Mouse (Mus musculus): ENCODE data around the gene Ank2. TPM values are rescaled to one million over a fixed set of nuclear protein-coding genes. Genes with fewer than 3 reads are reported as not detected.

The Ank2 gene
- total and polyA plus RNA-seq, 3 experiments, result 18.9 to 95.5 (median 57.8) TPM

DNA sequence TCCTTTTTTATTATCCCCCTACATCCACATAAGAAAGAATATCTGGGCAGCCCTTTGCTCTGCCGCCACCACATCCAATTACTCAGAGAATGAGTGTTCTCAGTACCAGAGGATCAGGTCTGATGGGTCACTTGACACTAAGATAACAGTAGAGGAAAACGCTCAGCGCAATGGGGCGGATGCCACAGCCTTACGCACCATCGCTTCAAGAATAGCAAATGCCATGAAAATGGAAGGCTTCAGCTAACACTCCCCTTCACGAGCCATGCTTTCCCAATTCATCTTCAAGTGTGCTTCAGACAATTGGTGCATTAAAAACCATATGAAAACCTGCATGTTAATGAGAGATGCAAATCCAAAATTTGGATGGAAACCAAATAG lies 238.4 kb downstream of the Ank2 start:
- no peak for ATAC-seq (ENCODE audit: extremely low read depth, insufficient number of reproducible peaks, low FRiP score, poor library complexity, severe bottlenecking)
- H3K9me3 ChIP-seq (replicated peaks), result no peaks in the 10 kb centered on the region
- H3K4me3 ChIP-seq (ENCODE audit: low read depth, low read length), result no peak overlapping the region
- H3K27me3 ChIP-seq (ENCODE audit: insufficient read depth, low read length), result no peaks in the 10 kb centered on the region
- TF ChIP-seq GATA1 (IDR thresholded peaks at IDR 0.05; ENCODE audit: borderline replicate concordance, low read length) (no peak), TAL1 (conservative IDR thresholded peaks at IDR 0.05; ENCODE audit: low read depth, low read length) (no peak), POLR2AphosphoS5 (IDR thresholded peaks at IDR 0.05; ENCODE audit: insufficient replicate concordance, low read depth, low read length) (no peak), GATA2 (IDR thresholded peaks at IDR 0.05; ENCODE audit: borderline replicate concordance, low read depth, low read length) (no peak), CTCF (IDR thresholded peaks at IDR 0.05; ENCODE audit: low read depth, low read length) (no peak)
- no peaks in the 10 kb centered on the region for H3K4me1 ChIP-seq (ENCODE audit: insufficient read depth, low read depth, low read length)
- DNase-seq (ENCODE audit: low spot score), result no peak
- peaks cover 6% of the 10 kb centered on the region for H3K36me3 ChIP-seq (replicated peaks)

DNA sequence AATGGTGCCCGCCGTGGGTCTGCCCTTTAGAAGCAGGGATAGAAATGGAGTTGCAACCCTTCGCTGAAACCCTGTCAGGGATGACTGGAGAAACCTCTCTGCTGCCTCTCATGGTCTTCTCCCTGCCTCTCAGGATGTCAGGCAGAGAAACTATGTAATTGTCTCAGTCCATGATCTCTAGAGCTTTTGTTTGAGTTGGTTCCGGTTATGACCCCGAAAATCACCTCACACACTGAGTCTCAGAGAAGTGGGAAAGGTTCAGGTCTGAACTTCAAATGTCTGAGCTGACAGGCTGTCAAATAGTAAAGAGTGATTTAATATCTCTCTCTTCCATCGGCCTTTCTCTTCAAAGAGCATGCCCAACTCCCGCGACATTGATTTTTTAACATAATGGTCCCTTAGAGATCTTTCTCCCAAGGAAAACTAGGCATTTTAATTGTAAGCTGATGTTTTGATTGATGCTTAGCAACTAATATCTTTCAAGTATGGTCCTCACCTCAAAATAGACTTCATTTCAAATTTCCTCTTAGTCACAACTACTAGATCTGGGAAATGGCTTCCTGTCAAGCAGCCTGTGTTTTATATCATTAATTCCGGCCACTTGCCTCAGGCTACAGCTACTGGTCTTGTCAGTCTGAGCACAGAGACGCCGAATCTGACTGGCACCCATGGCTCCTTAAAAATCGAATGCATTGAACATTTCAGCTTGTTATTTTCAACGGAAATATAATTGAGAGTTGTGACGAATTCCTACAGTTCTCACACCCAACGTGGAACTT lies 239.0 kb downstream of the Ank2 start:
- H3K27me3 ChIP-seq (ENCODE audit: insufficient read depth, low read length), result no peaks in the 10 kb centered on the region
- no peak for DNase-seq (ENCODE audit: low spot score)
- no peak for ATAC-seq (ENCODE audit: extremely low read depth, insufficient number of reproducible peaks, low FRiP score, poor library complexity, severe bottlenecking)
- H3K4me3 ChIP-seq (ENCODE audit: low read depth, low read length), result no peak overlapping the region
- no peaks in the 10 kb centered on the region for H3K4me1 ChIP-seq (ENCODE audit: insufficient read depth, low read depth, low read length)
- no peaks in the 10 kb centered on the region for H3K9me3 ChIP-seq (replicated peaks)
- TF ChIP-seq POLR2AphosphoS5 (IDR thresholded peaks at IDR 0.05; ENCODE audit: insufficient replicate concordance, low read depth, low read length), result no peak
- peaks cover 6% of the 10 kb centered on the region for H3K36me3 ChIP-seq (replicated peaks)

DNA sequence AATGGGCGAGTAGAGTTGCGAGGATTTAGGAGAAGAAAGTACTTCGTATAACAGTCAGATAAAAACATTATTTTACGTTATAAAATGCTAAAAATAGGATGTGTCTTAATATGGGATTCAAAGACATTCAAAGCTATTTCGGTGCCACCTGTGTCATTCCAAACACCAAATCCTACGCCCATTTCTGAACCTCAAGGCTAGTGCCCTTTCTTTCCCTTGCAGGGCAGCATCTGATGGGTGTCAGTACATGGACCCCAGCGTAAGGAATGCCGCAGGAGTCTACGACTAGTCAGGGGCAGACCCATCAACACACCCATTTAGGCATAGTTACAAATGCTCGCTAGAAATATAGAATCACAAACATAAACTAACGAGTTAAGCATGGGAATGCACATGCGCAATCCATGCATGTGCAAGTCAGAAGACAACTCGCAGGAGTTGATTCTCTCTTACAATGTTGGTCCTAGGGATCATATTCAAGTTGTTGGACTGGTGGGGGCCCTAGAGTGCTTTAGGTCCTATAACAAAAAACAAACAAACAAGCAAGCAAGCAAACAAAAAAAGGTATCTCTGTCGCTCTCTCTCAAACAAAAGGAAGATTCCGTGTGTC lies 240.6 kb downstream of the Ank2 start:
- ATAC-seq (ENCODE audit: extremely low read depth, insufficient number of reproducible peaks, low FRiP score, poor library complexity, severe bottlenecking), result no peak
- H3K36me3 ChIP-seq (replicated peaks), result peaks cover 6% of the 10 kb centered on the region

DNA sequence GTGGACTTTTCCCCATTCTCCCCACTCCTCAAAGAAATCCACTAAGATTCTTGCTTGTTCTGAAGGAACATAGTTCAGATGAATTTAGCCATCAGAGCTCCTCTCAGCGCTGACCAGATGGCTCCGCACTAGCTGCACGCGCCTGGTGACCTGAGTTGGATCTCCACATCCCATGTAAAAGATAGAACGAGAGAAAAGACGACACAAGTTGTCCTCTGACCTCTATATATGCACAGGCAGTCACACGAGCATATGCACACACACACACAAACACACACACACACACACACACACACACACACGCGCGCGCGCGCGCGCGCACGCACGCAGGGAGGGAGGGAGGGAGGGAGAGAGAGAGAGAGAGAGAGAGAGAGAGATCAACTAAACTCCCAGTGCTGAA lies 241.2 kb downstream of the Ank2 start:
- no peaks in the 10 kb centered on the region for H3K27me3 ChIP-seq (ENCODE audit: insufficient read depth, low read length)
- H3K36me3 ChIP-seq (replicated peaks), result peaks cover 6% of the 10 kb centered on the region
- H3K4me3 ChIP-seq (ENCODE audit: low read depth, low read length), result no peak overlapping the region
- DNase-seq (ENCODE audit: low spot score) (no peak), ATAC-seq (ENCODE audit: extremely low read depth, insufficient number of reproducible peaks, low FRiP score, poor library complexity, severe bottlenecking) (no peak)
- TF ChIP-seq CTCF (IDR thresholded peaks at IDR 0.05; ENCODE audit: low read depth, low read length) (no peak), TAL1 (conservative IDR thresholded peaks at IDR 0.05; ENCODE audit: low read depth, low read length) (no peak), GATA2 (IDR thresholded peaks at IDR 0.05; ENCODE audit: borderline replicate concordance, low read depth, low read length) (no peak), POLR2AphosphoS5 (IDR thresholded peaks at IDR 0.05; ENCODE audit: insufficient replicate concordance, low read depth, low read length) (no peak), GATA1 (IDR thresholded peaks at IDR 0.05; ENCODE audit: borderline replicate concordance, low read length) (no peak)
- no peaks in the 10 kb centered on the region for H3K4me1 ChIP-seq (ENCODE audit: insufficient read depth, low read depth, low read length)
- no peaks in the 10 kb centered on the region for H3K9me3 ChIP-seq (replicated peaks)

More for the DNA sequence above, 240.6 kb downstream of the Ank2 start:
- DNase-seq (ENCODE audit: low spot score), result no peak
- no peaks in the 10 kb centered on the region for H3K27me3 ChIP-seq (ENCODE audit: insufficient read depth, low read length)
- TF ChIP-seq GATA1 (IDR thresholded peaks at IDR 0.05; ENCODE audit: borderline replicate concordance, low read length), result no peak
- no peak for TF ChIP-seq GATA2 (IDR thresholded peaks at IDR 0.05; ENCODE audit: borderline replicate concordance, low read depth, low read length)
- no peak for TF ChIP-seq CTCF (IDR thresholded peaks at IDR 0.05; ENCODE audit: low read depth, low read length)
- TF ChIP-seq TAL1 (conservative IDR thresholded peaks at IDR 0.05; ENCODE audit: low read depth, low read length), result no peak
- TF ChIP-seq POLR2AphosphoS5 (IDR thresholded peaks at IDR 0.05; ENCODE audit: insufficient replicate concordance, low read depth, low read length), result no peak
- H3K4me1 ChIP-seq (ENCODE audit: insufficient read depth, low read depth, low read length), result no peaks in the 10 kb centered on the region
- H3K4me3 ChIP-seq (ENCODE audit: low read depth, low read length), result no peak overlapping the region
- H3K9me3 ChIP-seq (replicated peaks), result no peaks in the 10 kb centered on the region

DNA sequence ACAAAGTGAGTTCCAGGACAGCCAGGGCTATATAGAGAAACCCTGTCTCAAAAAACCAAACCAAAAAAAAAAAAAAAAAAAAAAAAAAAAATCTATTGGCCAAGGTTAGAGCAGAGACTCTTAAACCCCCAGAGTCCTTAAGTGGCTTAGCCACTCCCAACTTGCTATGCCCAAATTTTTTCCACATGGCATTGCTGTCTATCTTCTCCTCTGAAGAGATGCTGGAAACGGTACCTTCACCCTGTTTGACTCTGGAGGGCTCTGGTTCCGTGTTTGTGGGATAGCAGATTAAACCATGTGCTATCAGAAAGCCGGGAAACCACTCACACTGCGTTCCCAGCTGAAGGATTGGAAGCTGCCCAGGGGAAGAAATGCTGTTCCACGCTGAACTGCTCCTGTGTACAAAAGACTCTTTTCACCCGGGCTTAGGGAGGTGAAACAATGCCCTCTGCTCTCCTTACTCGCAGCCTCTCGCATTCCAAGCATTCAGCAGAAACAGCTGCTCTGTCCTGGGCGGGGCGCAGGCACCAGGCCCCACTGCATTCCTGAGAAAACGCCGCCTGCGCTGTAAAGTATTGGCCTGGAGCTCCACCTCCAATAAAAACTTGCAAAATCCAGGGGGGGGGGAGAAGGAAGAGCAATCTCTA lies 241.7 kb downstream of the Ank2 start:
- Histone ChIP-seq H3K27me3 (ENCODE audit: insufficient read depth, low read length) (no peaks in the 10 kb centered on the region), H3K4me1 (ENCODE audit: insufficient read depth, low read depth, low read length) (no peaks in the 10 kb centered on the region), H3K36me3 (replicated peaks) (peaks cover 6% of the 10 kb centered on the region), H3K9me3 (replicated peaks) (no peaks in the 10 kb centered on the region), H3K4me3 (ENCODE audit: low read depth, low read length) (no peak overlapping the region)
- TF ChIP-seq GATA1 (IDR thresholded peaks at IDR 0.05; ENCODE audit: borderline replicate concordance, low read length) (no peak), TAL1 (conservative IDR thresholded peaks at IDR 0.05; ENCODE audit: low read depth, low read length) (no peak)
- ATAC-seq (ENCODE audit: extremely low read depth, insufficient number of reproducible peaks, low FRiP score, poor library complexity, severe bottlenecking) (no peak), DNase-seq (ENCODE audit: low spot score) (no peak)

DNA sequence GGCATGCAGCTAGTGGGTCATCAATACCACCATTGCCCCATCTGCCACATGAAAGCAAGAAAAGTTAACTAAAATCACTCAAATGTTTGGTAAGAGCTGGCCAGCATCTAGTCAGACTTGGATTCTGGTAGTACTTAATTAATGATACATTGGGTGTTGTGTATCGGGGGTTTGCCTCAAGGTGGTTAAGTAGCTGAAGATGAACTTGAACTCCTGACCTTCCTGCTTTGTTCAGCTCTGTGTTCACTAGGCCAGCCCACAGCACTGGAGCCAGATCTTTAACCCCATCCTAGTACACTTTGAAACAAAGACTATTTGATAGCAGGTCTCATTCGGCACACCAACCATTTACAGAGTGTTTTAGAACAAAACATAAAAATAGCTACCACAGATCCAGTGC lies 242.5 kb downstream of the Ank2 start:
- no peaks in the 10 kb centered on the region for H3K4me1 ChIP-seq (ENCODE audit: insufficient read depth, low read depth, low read length)
- no peaks in the 10 kb centered on the region for H3K27me3 ChIP-seq (ENCODE audit: insufficient read depth, low read length)
- ATAC-seq (ENCODE audit: extremely low read depth, insufficient number of reproducible peaks, low FRiP score, poor library complexity, severe bottlenecking) (no peak), DNase-seq (ENCODE audit: low spot score) (no peak)
- H3K9me3 ChIP-seq (replicated peaks), result no peaks in the 10 kb centered on the region
- no peak for TF ChIP-seq CTCF (IDR thresholded peaks at IDR 0.05; ENCODE audit: low read depth, low read length)
- no peak for TF ChIP-seq GATA1 (IDR thresholded peaks at IDR 0.05; ENCODE audit: borderline replicate concordance, low read length)
- no peak for TF ChIP-seq GATA2 (IDR thresholded peaks at IDR 0.05; ENCODE audit: borderline replicate concordance, low read depth, low read length)
- no peak for TF ChIP-seq POLR2AphosphoS5 (IDR thresholded peaks at IDR 0.05; ENCODE audit: insufficient replicate concordance, low read depth, low read length)
- no peak for TF ChIP-seq TAL1 (conservative IDR thresholded peaks at IDR 0.05; ENCODE audit: low read depth, low read length)
- no peak overlapping the region for H3K4me3 ChIP-seq (ENCODE audit: low read depth, low read length)
- peaks cover 6% of the 10 kb centered on the region for H3K36me3 ChIP-seq (replicated peaks)

All from G1E (cell line).